Mouse (Mus musculus) liver, adult (tissue): Measurements from ENCODE around the gene Zhx3.

Experiments used
- GATA4 ChIP-seq: IDR thresholded peaks from 2 replicates; pipeline ENCODE4 v1.6.1; 2014; ENCODE audit warnings: mild to moderate bottlenecking, low read length; ENCODE audit not compliant: insufficient replicate concordance

The Zhx3 gene

DNA sequence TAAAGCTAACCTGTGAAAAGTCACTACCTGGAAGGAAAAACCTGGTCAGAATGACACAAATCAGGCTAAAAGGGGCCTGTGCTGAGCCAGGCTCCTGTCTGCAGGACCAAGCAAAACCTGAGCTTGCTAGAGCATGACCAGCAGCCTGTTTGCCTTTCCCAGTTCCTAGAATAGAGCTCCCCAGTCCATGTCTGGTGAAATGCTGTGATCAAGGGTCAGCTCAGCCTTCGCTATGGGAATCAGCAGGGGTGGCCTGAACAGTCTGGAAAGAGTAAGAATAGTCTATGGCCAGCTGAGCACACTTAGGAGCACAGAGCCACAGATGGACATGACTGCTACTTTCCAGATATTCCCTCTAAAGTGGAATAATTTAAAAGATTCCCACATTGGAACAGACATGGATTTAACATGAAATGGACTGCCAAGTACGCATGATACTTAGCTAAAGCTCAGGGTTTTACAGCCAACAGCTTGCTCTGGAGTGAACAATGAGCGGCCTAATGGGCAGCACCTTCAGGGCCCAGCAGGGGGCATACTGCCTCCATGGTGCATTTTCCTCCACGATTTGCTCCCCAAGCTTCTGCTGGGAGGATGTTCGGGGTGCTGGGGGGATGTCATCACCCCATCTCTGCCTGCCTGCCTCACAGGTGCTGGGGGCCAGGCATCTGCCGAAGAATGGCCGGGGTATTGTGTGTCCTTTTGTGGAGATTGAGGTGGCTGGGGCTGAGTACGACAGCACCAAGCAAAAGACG lies 112.2 kb downstream of the Zhx3 start:
- TF ChIP-seq GATA4: no peak

DNA sequence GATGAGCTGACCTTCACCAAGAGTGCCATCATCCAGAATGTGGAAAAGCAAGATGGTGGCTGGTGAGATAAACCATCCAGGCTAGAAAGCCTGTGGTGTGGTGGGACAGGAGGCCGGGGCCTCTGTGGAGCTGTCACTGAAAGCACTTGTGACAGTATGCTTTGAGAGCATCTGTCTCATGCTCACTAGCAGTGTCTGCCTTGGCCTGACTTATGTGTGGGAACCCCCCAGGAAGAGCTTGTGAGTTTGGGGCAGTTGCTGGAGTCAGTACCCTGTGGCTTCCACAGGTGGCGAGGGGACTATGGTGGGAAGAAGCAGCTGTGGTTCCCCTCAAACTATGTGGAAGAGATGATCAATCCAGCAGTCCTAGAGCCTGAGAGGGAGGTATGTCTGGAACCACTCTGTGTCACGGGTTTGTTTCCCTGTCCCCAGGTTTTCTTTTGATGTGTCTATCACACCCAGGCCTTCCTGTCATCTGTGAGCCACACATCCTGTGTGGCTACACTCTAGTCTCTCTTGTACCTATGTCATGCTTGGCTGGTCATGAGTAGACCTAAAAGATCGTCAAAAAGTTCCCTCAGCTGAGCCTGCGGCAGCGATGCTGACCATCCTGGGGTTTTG lies 116.1 kb downstream of the Zhx3 start:
- no peak for TF ChIP-seq GATA4

DNA sequence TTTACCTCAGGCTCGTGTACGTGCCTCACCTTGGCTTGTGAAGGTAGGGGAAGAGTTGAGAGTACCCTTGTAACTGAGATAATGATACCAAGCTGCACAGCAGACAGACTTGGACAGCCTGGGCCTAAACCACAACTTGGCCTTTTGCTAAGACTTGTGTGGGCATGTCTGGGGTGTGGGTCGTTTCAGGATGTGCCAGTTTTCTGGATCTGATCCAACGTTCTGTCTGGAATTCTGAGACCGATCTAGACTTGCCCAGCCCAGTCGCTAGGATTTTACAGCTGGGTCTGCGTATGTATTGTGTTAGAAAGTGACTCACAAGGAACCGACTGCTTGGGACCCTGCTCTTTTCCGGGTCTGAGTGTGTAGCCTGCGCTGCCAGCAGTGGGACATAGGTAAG lies 125.7 kb downstream of the Zhx3 start:
- TF ChIP-seq GATA4: no peak

DNA sequence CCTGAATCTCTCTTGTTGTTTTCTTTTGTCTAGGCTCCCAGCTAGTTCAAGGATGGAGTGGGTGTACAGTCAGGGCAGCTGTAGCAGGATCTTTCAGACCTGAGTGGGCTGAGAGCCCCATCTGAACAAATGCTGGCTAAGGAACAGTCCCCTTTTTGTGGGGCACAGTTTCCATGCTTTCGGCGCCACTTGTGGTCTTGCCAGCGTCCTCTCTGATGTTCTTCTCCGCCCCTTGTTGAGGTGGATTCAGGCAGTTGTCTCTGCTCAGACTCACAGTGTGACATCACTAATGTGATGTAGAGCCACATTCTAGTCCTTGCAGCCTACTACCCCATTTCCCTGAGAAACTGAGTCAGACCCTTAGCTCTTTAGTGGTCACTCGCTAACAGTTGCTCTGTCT lies 126.2 kb downstream of the Zhx3 start:
- TF ChIP-seq GATA4: no peak

DNA sequence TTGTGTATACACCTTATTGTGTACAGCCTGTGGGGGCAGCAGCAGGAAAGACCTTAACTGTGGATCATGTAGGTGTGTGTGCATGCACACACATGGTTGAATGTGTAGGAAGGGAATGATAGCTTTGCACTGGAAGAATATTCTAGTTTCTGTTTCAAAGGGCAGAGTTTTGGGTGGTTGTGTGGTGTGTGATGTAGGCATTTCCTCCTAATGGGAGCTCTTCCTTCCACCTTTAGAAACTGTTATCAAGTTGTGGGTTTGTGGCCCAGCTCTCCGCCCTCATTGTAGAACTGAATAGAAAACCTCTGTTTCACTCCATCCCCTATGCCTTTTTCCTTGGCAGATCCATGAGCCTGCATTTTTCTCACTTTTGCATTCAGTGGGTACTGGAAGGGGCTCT lies 127.3 kb downstream of the Zhx3 start:
- peak; percentile 64; the same call in 1 of the 2 replicates for TF ChIP-seq GATA4

DNA sequence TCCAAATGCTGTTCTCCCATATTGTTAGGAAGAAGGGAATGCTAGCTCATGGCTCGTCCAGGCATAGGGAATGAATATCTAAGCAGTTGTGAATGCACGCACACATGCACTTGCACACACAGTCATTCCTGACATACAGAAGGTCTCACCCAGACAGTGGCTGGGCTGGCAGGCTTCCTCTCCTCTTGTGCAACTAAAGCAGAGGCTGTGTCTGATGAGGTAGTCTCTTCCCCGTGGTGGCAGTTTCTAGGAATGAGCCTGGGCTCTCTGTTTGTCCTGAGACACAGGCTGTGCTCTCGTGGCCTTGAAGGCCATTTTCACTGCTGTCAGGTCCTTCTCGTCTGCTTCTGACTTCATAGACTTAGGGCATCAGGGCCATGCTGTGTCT lies 128.0 kb downstream of the Zhx3 start:
- TF ChIP-seq GATA4: no peak

DNA sequence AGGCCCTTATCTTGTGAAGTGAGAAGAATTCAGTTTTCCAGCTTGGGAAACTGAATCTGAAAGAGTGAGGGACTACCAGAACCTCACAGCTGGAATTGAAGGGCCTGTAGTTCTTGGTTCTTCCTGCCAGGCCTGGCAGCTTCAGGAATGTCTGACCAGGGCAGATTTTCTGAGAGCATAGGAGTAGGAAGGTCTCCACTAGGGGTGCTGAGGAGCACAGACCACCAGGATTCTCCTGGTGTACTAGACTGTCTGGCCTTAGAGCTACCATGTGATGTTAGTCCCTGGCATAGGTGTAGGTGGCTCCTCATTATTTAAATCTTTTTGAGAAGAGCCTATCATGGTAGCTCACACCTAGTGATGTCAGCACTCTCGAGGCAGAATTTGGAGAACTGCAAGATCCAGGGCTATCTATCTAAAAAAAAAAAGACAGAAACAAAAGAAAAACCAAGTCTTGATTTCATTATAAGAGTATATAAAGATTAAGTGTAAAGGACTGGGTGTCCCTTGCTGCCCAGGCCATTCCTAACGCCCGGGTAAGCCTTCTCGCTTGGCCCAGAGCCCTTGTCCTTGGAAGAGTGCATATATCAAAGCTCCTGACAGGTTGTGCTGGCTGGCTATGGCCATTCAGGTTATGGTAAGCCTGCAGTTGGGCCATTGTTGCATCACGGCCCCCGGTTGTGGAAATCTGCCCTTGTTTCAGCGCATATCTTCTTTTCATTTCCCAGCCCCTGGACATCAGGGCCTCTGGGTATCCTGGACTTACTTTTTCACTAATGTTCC lies 128.6 kb downstream of the Zhx3 start:
- TF ChIP-seq GATA4: no peak

DNA sequence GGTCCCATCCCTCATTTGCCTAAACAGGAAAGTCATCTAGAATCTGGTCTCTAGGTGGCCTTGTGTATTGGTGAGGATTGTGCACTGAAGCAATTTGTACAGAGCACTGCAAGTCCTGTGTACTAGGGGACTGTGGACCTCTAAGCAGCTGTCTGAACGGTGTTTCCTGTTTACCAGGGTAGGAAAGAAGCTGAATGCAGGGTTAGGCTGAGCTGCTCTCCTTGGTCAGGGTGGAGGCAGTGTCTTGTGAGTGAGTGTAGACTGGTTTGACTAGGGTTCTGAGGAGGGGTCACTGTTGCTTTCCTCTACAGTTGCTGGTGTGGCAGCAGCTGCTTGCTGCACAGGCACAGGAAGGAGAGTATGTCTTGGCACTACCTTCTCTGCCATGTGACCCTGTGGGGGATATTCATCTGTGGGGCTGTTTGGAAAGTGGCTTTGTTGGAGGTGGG lies 130.6 kb downstream of the Zhx3 start:
- TF ChIP-seq GATA4: no peak

DNA sequence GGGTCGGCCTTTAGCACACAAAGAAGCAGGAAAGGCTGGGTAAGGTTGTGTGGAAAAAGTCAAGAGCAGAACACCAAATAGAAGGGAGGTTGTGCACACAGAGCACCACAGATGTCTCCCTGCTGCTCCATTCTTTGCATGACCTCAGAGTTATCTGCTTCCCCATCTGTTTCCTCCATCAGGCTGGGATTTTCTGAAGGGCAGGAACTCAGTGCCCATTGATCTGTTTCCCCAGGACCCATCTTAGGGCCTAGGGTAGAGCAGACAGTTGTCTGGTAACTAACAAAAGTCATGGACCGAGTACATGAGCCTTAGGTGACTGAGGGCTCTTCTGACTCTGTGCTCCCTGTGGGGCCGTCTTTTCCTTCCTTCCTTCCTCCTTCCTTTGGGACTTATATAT lies 131.2 kb downstream of the Zhx3 start:
- TF ChIP-seq GATA4: no peak; the same call in 1 of the 2 replicates

DNA sequence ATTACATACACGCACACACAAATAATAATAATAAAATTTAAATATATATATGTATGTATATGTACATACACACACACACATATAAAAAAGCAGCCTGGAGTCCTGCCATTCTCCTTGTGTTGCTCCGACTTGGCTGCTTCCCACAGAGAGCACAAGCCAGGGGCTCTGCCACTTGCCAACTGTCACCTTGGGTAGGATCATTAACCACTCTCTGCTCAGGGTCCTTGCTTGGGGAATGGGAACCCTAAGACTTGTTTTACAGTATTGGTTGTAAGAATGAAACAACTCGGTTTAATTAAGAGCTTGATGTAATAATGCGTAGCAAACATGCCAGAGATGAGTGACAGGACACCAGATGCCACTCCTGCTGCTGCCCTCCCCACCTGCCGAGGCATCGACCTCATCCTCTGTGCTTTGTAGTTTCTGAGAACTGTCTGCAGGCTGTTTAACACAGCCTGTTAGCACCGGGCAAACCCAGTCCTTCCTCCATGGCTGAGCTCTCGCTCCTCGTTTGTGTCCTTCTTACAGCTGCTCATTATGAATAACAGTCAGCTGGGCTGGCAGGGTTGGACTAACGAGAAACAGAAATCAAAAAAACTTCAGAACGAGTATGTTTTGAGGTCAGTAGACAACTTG lies 132.2 kb downstream of the Zhx3 start:
- TF ChIP-seq GATA4: no peak

DNA sequence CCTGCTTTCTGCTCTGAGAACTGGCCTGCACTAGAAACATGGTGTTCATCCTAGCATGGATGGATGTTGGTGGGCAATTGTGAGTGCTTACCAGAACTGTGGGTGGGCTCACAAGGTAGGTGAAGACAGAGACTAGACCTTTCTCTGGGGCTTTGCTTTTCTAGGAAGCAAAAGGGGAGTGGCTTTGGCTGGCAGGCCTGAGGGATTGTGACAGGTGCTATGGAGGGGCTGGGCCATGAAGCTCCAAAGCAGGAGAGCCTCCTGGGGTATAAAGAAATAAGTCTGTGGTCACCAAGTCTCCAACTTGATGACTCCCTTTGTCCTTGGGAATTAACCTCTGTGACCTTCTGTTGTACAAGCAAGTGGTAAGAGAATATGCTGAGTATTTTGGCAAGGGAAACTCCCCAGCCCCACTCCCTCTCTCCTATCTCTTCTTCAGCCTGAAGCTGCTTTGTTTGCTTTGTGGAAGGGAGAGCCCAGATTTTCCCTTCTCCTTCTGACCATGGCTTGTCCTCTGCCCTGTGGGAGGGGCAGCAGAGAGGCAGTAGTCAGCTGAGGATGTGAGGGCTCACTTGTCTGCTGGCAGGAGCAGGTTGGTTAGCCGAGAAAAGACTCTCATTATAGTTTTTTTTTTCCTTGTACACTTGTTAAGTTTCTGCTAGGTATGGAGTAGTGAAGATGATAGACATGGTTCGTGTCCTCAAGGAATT lies 133.0 kb downstream of the Zhx3 start:
- TF ChIP-seq GATA4: no peak; the same call in 1 of the 2 replicates

DNA sequence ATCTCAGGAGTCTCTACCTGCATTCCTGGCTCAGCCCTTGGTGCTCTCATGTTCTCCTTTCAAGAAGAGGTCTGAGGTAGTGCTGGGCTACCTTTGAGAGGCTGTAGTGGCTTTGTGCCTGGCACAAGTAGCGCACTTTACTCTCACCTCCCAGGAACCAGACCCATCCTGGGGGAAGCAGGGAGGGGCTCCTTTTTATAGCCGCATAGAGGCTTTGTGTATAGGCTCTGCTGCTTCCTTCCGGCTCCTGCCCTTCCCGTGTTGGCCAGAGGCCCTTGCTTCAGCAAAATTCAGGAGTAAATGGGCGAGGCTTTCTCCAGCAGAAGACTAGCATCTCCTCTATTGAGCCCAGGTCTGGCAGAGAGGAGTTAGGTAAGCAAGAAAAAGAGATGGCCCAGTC lies 134.4 kb downstream of the Zhx3 start:
- TF ChIP-seq GATA4: no peak

DNA sequence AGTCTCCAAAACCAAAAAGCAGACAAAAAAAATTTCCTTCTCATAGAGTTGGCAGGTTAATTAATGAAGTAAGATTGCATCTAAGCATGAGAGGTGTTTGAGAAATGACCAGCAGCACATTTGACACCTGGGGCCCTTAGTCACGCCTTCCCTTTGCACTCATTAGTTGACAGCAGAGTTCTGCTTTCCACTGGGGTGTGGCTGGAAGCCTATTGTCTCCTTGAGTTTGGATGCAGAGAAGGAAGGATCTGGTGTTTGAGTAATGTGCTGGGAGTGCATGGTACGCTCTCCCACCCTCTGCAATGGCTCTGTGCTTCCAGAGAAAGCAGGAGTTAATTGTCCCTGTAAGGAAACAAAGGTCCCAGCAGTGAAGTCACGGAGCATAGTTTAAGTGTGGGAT lies 136.3 kb downstream of the Zhx3 start:
- TF ChIP-seq GATA4: no peak

DNA sequence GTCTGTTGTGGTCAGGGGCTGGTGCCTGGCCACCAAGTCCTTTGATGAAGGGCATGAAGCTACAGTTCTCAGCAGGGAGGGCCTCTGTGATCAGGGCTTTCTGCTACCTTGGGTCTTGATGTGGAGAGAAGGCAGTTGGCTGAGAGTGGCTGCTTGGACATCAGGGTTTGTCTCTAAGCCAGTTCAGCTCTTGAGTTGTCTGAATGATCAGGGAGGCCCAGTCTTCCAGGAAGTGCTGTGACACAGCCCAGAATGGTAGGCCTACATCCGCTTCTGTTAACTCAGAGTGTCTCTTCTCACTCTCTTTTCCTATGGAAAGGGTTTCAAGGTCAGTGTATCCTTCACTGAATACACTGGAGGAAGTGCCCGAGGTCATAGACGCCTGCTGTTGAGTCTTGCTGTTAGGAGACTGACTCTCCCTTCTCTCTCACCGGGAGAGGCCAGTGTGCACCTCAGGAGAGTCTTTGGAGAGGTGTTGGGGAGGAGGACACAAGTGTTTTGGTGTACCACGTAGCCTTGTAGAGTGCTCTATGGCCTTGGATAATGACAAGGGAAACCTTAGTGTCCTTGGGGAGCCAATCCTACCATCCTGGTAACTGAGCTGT lies 137.0 kb downstream of the Zhx3 start:
- TF ChIP-seq GATA4: no peak

DNA sequence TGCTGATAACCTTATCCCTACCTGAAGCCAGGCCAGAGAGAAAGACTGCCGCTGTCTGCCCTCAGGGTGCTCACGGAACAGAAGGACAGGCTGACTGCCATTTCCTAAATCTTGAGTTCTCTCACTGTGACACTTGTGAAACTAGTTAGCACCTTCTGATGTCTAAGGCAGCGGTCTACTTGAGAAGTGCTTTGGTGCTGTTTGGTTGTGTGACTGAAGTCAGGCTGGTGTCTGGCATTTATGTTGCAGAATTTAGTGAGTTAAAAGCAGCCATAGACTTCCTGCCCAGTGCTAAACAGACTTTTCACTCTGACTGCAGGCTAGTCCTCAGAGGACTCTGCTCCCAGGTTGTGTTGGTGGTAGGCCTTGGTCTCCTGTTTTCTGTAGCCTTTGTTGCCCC lies 138.5 kb downstream of the Zhx3 start:
- no peak for TF ChIP-seq GATA4

DNA sequence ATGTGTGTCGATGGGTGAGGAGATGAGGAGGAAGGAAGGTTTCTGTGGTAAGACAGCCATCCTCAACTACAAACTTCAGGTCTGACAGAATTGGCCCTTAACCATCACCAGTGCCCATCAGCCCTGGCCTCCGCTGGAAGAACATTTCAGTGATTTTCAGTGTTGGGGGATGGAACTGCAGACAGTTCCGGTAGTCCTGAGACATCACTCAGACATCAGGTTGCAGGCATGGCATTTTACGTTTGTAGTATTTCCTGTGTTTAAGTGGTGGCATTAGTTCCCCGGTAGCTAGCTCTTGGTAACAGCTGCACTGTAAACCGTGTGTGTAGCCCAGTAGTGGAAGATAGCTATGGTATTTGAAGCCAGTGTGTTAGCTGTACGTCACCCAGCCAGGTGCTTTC lies 139.7 kb downstream of the Zhx3 start:
- TF ChIP-seq GATA4: no peak
